Mouse (Mus musculus) heart, postnatal 0 days (tissue): ENCODE data around the gene Nrxn2.

ENCODE experiments used
- CTCF ChIP-seq: IDR thresholded peaks from 2 replicates; pipeline ENCODE4 v1.5.1; 2016; ENCODE audit warnings: antibody characterized with exemption, control low read depth, low read depth
- EP300 ChIP-seq: IDR thresholded peaks from 2 replicates; pipeline ENCODE4 v1.6.1; 2016; ENCODE audit warnings: antibody characterized with exemption, low read depth

GRCm38 (mm10) chr19:6507393-6507792, 88.9 kb downstream of the Nrxn2 start:
- TF ChIP-seq CTCF (no peak), EP300 (no peak)
